Mouse (Mus musculus) right cerebral cortex, postnatal 4 days (tissue): ENCODE data around the gene Plppr3.
"Not testable (repeated sequence)": the region's sequence is repeated elsewhere in the genome, so short reads cannot be mapped to it uniquely, and the experiment has no call there.

Experiments used
- DNase-seq: peaks from one replicate; pipeline ENCODE4 v3.0.0-alpha.2; 2022

Plppr3 gene

DNA sequence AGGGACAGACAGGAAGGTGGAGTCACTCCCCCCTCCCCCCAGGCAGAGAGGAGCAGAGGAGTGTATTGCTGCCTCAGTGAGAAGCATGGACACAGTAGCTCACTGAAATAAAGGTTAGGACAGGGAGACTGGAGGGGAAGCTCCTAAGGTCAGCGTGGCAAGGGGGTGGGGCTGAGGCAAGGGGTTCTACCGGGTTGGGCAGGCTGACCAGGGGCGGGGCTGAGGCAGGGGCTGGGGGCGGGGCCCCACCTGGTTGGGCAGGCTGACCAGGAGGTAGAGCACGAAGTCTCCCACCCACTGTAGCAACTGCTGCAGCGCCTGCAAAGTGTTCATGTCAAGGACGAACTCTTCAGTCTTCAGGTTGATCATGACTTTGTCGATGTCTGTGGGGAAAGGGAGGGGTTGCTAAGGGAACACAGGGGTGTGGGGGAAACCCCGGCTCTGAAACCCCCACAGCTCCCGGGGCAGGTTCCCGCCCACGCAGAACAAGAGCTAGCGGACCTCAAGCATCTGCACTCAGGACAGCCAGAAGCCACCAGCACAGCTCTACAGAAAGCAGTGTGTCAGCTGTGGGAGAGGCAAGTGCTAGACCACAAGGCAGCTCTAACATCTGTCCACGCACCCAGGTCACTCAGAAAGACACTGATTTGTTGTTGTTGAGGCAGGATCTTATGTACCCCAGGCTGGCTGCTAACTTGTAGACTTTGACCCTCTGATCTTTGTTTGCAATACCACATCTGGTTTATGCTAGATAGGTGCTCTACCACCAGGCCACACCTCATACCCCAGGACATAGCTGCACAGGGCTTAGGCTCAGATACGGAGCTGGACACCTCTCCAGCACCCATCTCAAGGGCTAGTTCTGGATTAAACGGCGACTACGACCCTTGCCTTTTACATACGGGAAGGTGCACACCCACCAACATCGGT lies 23.1 kb upstream of the Plppr3 start:
- DNase-seq: no peak

DNA sequence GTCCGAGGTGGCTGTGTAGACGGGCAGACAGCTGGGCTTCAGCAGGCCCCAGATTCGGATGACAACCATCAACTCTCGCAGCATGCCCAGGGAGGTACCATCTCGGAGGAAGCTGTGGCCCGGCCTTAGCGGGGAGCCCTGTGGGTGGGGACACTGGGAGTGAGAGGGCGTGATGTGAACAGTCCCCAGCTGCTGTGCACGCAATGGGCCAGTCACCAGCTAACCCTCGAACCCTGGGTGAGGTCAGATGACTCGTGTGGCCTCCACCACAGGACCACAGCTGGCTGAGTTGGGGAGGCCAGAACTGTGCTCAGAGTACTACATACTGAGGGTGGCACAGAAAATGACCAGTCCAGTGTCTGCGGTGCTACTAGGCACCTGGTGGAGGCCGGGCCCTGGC lies 22.4 kb upstream of the Plppr3 start:
- no peak for DNase-seq

DNA sequence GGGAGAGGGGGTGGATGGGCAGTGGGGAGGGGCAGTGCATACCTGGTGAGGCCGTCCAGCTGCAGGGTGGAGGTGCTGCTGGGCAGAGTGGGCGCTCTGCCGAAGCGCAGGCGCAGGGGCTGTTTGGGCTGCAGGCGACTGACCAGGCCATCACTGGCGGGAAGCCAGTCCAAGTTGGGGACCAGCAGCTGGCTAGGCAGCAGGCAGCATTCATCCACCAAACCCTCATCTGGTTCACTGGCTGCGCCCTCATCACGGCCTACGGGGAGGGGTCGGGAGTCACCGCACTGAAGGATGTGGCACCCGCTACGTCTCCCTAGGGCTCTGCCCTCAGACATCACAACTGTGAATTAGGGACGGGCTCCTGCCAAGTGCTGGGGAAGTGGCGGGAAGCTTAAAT lies 21.9 kb upstream of the Plppr3 start:
- DNase-seq: no peak

DNA sequence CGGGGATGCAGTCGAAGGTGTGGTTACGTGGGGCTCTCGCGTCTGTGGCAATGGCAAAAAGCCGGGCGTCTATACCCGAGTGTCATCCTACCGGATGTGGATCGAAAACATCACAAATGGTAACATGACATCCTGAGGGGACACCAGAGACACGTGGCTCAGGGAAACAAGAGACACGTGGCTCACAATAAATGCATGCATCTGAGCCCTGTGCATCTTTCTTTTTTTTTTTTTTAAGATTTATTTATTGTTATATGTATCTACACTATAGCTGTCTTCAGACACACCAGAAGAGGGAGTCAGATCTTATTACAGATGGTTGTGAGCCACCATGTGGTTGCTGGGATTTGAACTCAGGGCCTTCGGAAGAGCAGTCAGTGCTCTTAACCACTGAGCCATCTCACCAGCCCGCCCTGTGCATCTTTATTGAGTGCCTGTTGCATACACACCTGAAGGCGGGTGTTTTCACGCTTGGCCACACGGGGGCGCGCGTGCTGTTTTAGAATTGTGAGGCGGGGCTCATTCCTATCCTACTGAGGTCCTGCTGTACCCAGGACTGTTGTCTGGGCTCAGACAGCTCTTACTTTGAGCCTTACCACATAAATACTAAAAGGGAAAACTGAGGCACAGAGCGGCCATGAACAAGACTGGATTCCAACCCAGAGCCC lies 18.2 kb upstream of the Plppr3 start:
- DNase-seq: peak; percentile 84

DNA sequence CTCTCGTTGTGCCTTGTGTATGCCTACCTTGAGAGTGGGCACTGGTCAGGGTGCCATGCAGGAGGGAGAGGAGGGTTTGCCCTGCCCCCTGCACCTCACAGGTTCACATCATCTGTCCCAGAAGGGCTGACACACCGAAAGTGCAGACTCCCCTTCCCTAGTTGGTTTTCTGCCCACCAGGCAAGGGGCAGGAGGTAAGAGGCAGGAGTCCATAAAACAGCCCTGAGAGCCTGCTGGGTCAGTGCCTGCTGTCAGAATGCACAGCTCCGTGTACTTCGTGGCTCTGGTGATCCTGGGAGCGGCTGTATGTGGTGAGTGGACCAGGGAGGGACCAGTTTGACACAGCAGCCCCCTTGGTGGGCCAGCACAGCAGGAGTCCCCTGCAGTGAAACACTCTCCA lies 16.2 kb upstream of the Plppr3 start, which contains the start of gene Cfd:
TSS of gene Cfd (plus strand) at position 184 of the 400 bp plus-strand sequence.
- no peak for DNase-seq

DNA sequence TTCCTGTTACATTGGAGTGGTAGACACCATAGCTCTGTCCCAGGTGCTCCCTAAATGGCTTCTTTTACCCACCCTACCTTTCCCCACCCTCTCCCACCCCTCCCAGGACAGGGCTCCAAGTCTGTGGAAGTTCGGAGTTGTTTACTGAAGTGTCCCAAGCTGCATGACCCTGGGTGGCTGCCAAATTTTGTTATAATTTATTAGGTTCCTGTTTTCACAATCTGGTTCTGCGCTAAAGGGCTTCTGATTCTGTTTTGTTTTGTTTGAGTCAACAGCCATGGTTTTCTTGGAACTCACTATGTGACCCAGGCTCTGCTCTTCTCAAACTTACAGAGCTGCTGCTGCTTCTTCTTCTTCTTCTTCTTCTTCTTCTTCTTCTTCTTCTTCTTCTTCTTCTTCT lies 15.0 kb upstream of the Plppr3 start:
- DNase-seq: no peak

DNA sequence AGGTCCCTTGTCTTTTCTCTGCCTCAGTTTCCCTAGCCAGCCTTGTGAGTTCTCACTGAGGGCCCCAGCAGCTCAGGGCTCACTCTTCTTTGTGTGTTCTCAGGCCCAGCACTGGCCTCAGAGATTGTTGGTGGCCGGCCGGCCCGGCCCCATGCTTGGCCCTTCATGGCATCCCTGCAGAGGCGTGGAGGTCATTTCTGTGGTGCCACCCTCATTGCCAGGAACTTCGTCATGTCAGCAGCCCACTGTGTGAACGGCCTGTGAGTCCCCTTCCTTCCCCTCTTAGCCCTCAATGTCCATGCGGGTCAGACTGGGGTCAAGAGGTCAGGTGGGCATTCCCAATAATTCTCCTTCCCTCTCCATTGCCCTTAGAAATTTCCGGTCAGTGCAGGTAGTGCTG lies 12.2 kb upstream of the Plppr3 start:
- DNase-seq: no peak

DNA sequence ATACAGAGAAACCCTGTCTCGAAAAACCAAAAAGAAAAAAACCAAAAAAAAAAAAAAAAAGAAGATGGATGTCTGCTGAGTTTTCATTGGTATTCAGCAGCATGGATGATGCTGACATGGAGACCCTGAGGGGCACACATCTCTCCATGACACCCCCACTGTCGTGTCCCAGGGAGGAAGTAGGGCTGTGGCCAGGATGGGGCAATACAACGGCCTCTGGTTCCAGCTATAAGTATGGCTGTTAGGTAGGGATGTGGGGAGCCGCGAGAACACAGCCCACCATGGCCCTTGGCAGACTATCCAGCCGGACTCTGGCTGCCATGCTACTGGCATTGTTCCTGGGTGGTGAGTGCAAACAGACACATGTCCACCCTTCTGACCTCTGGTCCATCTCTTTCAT lies 11.6 kb upstream of the Plppr3 start, which contains the start of gene Elane:
TSS of gene Elane (plus strand) at position 194 of the 400 bp plus-strand sequence.
- no peak for DNase-seq

DNA sequence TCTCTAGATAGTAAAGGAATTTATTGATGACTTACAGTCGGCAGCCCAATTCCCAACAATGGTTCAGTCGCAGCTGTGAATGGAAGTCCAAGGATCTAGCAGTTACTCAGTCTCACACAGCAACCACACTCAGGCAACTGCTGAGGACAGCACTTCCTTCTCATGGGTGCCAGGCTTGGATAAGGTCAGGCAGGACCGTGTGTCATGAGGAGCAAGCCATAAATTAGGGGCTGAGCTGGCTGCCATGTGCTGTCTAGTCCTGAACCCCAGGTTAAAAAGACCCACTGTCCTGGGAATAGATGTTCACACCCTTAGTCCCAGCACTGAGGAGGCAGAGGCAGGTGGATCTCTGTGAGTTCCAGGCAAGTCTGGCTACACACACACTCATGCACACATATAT lies 10.5 kb upstream of the Plppr3 start:
- not testable (repeated sequence) for DNase-seq

DNA sequence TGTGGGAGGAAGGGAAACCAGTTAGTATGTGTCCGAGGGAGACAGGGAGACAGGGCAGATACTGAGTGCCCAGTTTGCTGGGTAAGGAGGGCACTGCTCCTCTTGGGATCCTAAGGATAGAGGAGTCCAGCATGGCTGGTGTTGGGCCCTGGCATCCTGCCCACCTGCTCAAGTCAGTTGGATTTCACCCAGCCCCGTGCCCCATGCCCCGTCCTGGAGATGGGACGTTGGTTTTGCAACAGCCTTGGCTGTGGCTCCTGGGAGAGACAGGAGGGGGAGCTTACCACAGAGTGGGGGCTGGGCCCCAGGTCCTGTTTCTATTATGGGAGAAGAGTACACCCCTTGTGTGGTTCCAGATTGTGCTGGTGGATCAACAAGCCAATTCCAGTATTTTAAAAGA lies 10.0 kb upstream of the Plppr3 start:
- peak; percentile 56 for DNase-seq

DNA sequence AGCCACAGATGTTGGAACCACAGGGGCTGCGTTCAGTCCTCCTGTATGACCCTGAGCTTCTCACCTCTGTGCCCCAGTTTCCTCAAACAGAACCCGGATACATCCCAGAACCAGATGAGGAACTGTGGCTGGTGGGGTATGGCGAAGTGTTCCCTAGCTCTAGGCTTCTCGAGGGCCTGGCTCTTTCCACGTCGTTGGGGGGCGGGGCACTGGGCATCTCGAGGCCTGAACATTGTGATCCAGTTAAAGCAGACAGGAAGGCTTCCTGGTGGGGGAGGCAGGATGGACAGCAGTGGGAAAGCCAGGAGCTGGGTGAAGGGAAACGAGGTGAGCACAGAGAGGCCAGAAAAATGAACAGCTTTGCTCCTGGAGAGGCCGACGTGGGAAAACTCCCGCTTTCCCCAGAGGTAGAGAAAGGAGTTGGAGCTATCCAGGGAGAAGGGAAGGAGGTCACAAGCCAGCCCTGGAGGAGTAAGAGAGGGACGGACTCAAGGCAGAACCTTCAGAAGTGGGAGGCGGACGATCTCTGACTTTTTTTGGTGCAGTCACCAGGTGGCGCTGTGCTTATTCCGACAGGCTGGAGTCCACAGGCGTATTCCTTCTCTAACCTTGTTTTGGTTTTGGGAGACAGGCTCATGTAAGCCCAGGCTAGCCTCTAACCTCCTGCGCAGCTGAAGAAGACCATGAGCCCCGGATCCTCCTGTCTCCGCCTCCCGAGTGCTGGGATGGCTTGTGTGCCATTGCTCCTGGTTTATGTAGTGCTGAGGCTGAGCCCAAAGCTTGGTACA lies 9.1 kb upstream of the Plppr3 start:
- DNase-seq: peak; percentile 85

DNA sequence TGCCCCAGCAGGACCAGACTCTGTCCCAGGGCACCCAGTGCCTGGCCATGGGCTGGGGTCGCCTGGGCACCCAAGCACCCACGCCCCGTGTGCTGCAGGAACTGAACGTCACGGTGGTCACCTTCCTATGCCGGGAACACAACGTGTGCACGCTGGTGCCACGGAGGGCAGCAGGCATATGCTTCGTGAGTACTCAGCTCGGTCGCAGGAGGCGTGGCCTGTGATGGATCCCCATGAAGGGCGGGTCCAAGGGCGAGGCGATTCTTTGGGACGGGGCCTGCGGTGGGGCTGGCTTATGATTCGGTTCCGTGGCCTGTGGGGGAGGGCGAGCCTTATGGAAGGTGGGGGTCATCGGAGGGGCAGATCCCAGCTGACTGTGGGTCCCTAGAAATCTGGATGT lies 7.5 kb upstream of the Plppr3 start:
- no peak for DNase-seq

DNA sequence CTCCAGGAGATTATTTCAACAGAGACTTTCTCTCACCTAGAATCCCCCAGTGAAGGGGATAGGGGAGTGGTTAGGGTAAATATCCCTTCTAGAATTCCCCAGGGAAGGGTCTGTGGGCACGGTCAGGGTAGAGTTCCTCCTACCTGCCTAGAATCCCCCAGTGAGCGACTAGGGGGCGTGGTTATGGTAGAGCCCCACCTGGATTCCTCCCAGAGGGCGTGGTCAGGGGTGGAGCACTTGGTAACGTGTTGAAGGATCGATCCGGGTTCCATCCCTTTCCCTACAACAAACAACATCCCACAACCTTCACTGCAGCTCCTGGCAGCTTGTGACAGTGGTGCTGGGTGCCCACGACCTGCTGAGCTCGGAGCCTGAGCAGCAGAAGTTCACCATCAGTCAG lies 6.3 kb upstream of the Plppr3 start:
- no peak for DNase-seq

DNA sequence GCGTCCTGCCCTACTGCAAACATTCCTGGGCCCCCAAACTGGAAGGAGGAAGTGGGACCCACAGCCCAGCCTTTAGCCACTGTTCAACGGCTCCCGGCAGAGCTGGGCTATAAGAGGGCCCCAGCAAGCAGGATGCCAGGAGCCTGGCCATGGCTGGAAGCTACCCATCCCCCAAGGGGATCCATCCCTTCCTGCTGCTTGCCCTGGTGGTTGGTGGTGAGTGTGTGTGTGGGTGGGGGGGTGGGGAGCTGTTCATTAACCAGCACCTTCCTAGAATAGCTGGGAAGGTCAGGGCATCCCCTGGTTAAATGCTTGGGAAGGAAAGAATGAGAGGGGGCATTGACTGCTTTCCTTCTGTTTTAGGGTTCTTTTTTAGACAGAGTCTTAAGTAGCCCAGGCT lies 5.1 kb upstream of the Plppr3 start:
- no peak for DNase-seq

DNA sequence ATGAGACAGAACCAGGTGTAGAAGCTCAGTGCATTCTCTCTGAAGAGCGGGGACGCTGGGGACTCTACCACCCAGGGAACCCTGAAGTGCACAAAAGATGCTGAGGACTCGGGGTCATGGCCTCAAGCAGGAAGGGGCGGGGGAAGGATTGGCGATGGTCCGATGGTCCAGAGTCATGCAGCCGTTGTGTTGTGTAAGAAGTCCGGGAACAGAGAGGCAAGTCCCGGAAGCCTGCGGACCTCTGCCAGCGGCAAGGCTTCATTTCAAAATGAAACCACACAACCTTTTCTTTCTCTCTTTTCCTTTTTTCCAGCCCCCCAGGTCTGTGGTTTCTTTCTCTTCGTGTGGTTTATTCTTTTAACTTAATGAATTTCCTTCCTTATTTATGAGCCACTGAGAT lies 3.3 kb upstream of the Plppr3 start:
- DNase-seq: no peak

DNA sequence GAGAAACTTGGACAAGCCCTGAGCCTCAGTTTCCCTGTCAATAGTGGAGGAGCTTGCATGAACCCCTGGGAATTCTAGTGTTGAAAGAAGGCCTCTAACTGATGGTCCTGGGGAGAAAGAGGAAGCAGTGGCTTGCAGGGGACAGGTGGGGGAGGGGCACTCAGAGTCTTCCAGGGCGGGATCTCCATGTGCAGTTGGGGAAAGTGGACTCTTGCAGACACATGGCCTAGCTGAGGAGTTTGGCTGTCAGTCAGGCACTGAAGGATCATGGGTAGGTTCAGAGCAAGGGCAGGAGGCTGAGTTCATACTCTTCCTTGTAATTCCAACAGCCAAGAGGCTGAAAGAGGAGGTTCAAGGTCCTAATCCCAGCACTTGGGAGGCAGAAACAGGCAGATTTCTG lies 2.7 kb upstream of the Plppr3 start:
- DNase-seq: no peak

DNA sequence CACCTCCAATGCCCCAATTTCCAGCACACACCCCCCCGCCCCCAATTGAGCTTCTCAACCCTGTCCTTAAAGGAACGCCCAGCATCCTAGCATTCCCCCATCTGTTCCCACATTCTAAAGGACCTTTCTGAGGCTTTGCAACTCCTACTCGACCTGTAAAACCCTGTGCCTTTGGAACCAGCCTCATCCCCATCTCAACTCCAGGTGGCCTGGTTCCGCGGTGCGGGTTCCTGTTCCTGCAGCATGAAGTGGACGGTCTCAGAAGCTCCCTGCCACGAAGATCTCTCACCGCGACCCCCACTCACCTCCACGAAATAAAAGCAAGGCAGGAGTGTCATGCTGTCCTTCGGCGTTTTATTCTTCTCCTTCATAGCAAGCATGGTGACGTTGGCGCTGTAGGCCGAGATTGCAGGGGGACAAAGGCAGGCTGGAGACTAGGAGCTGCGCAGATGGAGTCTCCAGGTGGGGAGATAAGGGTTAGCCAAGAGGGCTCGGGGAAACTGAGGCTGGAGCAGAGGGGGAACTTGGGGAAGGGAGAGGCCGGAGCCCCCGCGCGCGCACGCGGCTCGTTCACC lies 632 bp downstream of the Plppr3 start:
- no peak for DNase-seq

DNA sequence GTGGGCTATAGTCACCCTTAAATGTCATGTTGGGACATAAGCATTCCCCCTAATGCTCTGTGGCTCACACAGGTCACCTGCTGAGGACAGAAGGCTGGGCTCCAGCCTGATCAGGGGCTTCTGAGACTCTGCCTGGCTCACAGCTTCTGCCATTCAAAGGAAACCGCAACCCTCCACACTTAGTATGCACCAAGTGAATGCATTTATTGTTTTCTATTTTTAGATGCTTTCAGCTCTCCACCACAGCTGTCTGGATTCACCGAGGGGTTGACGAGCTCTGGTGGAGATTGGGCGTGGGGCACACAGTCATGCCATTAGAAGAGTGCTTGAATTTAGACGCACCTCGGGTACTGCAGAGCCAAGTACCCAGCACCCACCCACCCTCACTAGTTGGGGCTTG lies 1.1 kb downstream of the Plppr3 start:
- no peak for DNase-seq

DNA sequence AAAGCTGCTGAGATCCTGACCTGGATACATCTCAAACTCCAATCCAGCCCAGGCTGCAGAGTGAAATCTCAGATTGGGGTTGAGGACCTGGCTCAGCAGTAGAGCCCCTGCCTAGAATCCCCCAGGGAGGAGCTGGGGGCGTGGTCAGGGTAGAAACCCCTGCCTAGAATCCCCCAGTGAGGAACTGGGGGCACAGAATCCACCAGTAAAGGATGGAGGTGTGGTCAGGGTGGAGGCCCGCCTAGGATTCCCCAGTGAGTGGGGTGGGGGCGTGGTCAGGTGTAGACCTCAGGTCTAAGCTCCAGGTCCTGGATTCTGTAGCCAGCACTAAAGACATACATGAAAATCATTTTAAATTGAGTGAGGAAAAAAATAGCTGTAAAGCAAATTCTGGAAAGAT lies 1.6 kb downstream of the Plppr3 start:
- DNase-seq: no peak

DNA sequence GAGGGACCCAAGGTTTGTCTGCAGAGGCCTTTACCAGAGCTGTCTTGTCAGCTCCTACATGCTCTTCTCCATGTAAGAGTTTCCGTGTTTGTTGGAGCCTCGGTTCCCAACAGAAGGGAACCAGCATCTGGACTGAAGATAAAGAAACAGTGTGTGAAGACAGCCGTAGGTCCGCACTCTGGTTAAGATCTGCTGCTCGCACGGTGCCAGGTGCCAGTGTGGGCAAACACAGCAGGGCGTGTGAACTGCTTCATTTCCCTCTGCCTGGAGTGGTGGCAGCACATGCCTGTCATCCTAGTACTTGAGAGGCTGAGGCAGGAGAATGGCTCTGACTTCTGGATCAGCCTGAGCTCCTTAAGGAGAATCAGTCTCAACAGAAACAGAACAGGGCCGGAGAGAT lies 2.6 kb downstream of the Plppr3 start:
- DNase-seq: no peak

DNA sequence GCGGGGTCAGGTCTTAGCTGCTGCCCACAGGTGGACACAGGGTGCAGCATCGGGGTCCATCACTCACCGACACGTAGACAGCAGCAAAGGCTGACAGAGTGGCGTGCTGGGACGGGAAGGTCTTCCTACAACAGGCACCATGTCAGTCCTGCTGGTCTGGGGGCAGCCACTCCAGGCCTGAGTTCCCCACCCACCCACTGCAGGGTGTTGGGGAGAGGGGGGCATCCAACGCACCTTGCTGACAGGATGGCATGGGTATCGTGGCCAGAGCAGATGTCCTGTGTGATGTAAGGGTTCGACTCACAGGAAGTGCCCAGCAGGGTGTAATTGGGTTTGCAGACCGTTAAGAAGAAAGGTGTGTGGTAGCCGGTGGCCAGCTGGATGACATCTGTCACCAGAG lies 7.8 kb downstream of the Plppr3 start:
- DNase-seq: no peak

DNA sequence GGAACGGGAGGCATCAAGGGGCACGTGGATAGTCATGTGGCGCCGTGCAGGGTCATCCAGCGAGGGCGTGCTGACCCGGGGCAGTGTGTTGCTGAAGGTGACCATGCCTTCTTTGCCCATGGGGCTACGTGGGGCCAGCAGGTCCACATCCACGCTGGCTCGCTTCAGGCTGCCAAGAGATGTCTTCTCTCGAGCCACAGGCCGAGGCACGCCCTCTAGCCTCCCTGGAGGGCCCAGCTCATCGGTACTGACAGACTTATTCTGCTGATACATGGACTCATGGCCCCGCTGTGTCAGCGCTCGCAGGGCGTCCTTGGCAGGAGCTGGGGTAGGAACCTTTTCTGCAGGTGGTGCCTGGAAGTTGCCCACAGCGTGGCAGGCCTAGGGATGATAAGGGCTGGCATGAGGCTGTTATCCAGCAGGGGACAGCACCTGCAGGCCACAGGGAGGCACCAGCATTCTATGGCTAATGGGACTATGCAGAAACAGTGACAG lies 8.6 kb downstream of the Plppr3 start:
- no peak for DNase-seq

DNA sequence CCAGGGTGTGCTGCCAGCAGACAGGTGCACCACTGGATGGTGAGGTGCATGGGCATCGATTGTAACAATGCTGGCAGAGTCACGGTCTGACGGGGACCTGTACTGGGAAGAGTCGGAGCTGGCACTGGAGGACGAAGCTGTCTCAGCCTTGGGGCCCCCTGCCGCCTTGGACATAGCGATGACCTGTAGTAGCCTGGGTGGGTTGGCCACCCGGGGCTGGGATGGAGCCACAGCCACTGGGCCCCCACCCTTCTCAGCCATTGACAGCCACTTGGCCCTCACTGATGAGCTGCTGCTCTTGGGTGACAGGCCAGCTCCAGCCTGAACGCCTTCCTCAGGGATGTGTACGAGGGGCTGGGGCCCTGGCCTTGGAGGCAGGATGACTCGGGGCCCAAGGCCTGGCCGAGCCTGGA lies 9.2 kb downstream of the Plppr3 start:
- DNase-seq: peak; percentile 14
